Mouse (Mus musculus): ENCODE measurements around the gene Dis3l. TPM values are rescaled to one million over a fixed set of nuclear protein-coding genes. Genes with fewer than 3 reads are reported as not detected.
A peak's percentile ranks its signal among the peaks of the same experiment; 100 is the strongest.
"Not testable (repeated sequence)": the region's sequence is repeated elsewhere in the genome, so short reads cannot be mapped to it uniquely, and the experiment has no call there.

Dis3l gene
- polyA plus RNA-seq, 2 experiments from 2014 or later: 9.4 to 12.5 TPM

GRCm38 (mm10) chr9:64316986-64317385, 24.1 kb downstream of the Dis3l start:
- no peak for ATAC-seq

GRCm38 (mm10) chr9:64314696-64315095, 26.4 kb downstream of the Dis3l start:
- ATAC-seq: no peak

GRCm38 (mm10) chr9:64312128-64312527, 29.0 kb downstream of the Dis3l start:
- ATAC-seq: no peak

GRCm38 (mm10) chr9:64310996-64311785, 29.9 kb downstream of the Dis3l start:
- ATAC-seq: no peak

GRCm38 (mm10) chr9:64306476-64307312, 34.4 kb downstream of the Dis3l start:
- no peak for ATAC-seq

- ATAC-seq: not testable (repeated sequence)
Measured at GRCm38 (mm10) chr9:64303086-64303485, 38.0 kb downstream of the Dis3l start.

- ATAC-seq: no peak
Measured at GRCm38 (mm10) chr9:64282404-64282987, 58.6 kb downstream of the Dis3l start.

- ATAC-seq: no peak
Measured at GRCm38 (mm10) chr9:64281781-64282178, 59.3 kb downstream of the Dis3l start.

- peak; percentile 98 for ATAC-seq
Measured at GRCm38 (mm10) chr9:64281105-64281780, 59.8 kb downstream of the Dis3l start, which contains the start of gene Tipin. Tipin (plus strand) TSS chr9:64281581.

GRCm38 (mm10) chr9:64278665-64279310, 62.3 kb downstream of the Dis3l start:
- ATAC-seq: no peak

- no peak for ATAC-seq
Measured at GRCm38 (mm10) chr9:64277706-64278105, 63.4 kb downstream of the Dis3l start.

GRCm38 (mm10) chr9:64274919-64275318, 66.2 kb downstream of the Dis3l start:
- ATAC-seq: no peak

- no peak for ATAC-seq
Measured at GRCm38 (mm10) chr9:64274291-64274690, 66.8 kb downstream of the Dis3l start.

- ATAC-seq: no peak
Measured at GRCm38 (mm10) chr9:64273757-64274156, 67.3 kb downstream of the Dis3l start.

- ATAC-seq: no peak
Measured at GRCm38 (mm10) chr9:64272611-64273010, 68.5 kb downstream of the Dis3l start.

GRCm38 (mm10) chr9:64271249-64271648, 69.8 kb downstream of the Dis3l start:
- ATAC-seq: no peak

- ATAC-seq: not testable (repeated sequence)
Measured at GRCm38 (mm10) chr9:64268836-64269235, 72.3 kb downstream of the Dis3l start.

- no peak for ATAC-seq
Measured at GRCm38 (mm10) chr9:64268196-64268595, 72.9 kb downstream of the Dis3l start.

GRCm38 (mm10) chr9:64267231-64267630, 73.9 kb downstream of the Dis3l start:
- no peak for ATAC-seq

- no peak for ATAC-seq
Measured at GRCm38 (mm10) chr9:64264813-64265212, 76.3 kb downstream of the Dis3l start.

- no peak for ATAC-seq
Measured at GRCm38 (mm10) chr9:64261023-64261422, 80.1 kb downstream of the Dis3l start.

- ATAC-seq: no peak
Measured at GRCm38 (mm10) chr9:64259906-64260305, 81.2 kb downstream of the Dis3l start.

Measured in CD4-positive, CD25-positive, alpha-beta regulatory T cell, adult 4 months (primary cell).